Mouse (Mus musculus) liver, adult 2 months (tissue): ENCODE results near the gene Mthfd1l. TPM values are rescaled to one million over a fixed set of nuclear protein-coding genes. Genes with fewer than 3 reads are reported as not detected.

Experiments used
- DNase-seq: peaks from one replicate; pipeline ENCODE4 v3.0.0-alpha.2; 2011; ENCODE audit warnings: low read depth, low spot score; ENCODE audit errors: extremely low read depth
- H3K27ac ChIP-seq: fragments of 200-500 bp; replicated peaks from 2 replicates; pipeline ENCODE4 v1.5.1; 2012; ENCODE audit warnings: low read depth, mild to moderate bottlenecking, control low read depth, inconsistent platforms, low read length; ENCODE audit not compliant: insufficient read depth
- H3K27me3 ChIP-seq: fragments of 200-500 bp; 2 replicates; pipeline ENCODE4 v1.6.1; 2012; ENCODE audit warnings: mild to moderate bottlenecking, moderate library complexity, low read length, inconsistent platforms; ENCODE audit not compliant: control insufficient read depth, insufficient read depth
- H3K36me3 ChIP-seq: fragments of 200-500 bp; 2 replicates; pipeline ENCODE4 v1.6.1; 2012; ENCODE audit warnings: low read length, inconsistent platforms; ENCODE audit not compliant: control insufficient read depth, insufficient read depth
- H3K4me1 ChIP-seq: fragments of 200-500 bp; 2 replicates; pipeline ENCODE4 v1.6.1; 2011; ENCODE audit warnings: low read length; ENCODE audit not compliant: control insufficient read depth, insufficient read depth
- H3K4me3 ChIP-seq: fragments of 200-500 bp; 2 replicates; pipeline ENCODE4 v1.5.1; 2011; ENCODE audit warnings: low read depth, mild to moderate bottlenecking, control low read depth, low read length, moderate library complexity; ENCODE audit not compliant: insufficient read depth
- H3K79me2 ChIP-seq: fragments of 200-500 bp; 2 replicates; pipeline ENCODE4 v1.6.1; 2012; ENCODE audit warnings: inconsistent platforms, mild to moderate bottlenecking, low read length, moderate library complexity; ENCODE audit not compliant: control insufficient read depth, insufficient read depth
- H3K9ac ChIP-seq: fragments of 200-500 bp; 2 replicates; pipeline ENCODE4 v1.6.1; 2012; ENCODE audit warnings: low read depth, mild to moderate bottlenecking, control low read depth, inconsistent platforms, low read length
- CTCF ChIP-seq: fragments of 200-500 bp; IDR thresholded peaks from 2 replicates; pipeline ENCODE4 v1.5.1; 2011; ENCODE audit warnings: low read depth, low read length, control low read depth
- POLR2A ChIP-seq: fragments of 200-500 bp; IDR thresholded peaks from 2 replicates; pipeline ENCODE4 v1.6.1; 2011; ENCODE audit warnings: low read length, control low read depth; ENCODE audit not compliant: insufficient read depth; ENCODE audit errors: extremely low read depth
- WGBS: fragments of 180-500 bp; shearing (Covaris S2); methylation state at CpG from one replicate; pipeline ENCODE4 v1.1.7; 2018; 5-methylcytosine and 5-hydroxymethylcytosine counted together
- polyA plus RNA-seq: library from polyadenylated mRNA; depleted of rRNA; stranded (reverse); fragments of >200 nt; gene quantifications from 2 replicates; pipeline ENCODE4 v1.2.3, GENCODE M21; 2012; rRNA removed
- total RNA-seq: library from RNA; depleted of rRNA; stranded (reverse); fragments of >200 nt; gene quantifications from 2 replicates; pipeline ENCODE4 v1.2.3, GENCODE M21; 2014; rRNA removed

Mthfd1l gene
- 1.0 and 2.8 TPM in 2 replicates for total RNA-seq
- 0.22 and 0.31 TPM in 2 replicates for polyA plus RNA-seq

- H3K27me3 ChIP-seq: no peaks in the 10 kb centered on the region
- under 1% methylated on average over 40 of the region's 40 CpGs for WGBS
- TF ChIP-seq CTCF: peak; percentile 68
- TF ChIP-seq POLR2A: 0 out of 2 replicates have a peak, but pooled peaks have one; percentile 9
- peak; percentile 31 for DNase-seq
- no peaks in the 10 kb centered on the region; the same call in 1 of the 2 replicates for H3K4me1 ChIP-seq
- peak within 1 kb of the TSS; percentile 67 for H3K4me3 ChIP-seq
- no peaks in the 10 kb centered on the region for H3K36me3 ChIP-seq
- peak within 1 kb of the TSS; percentile 6; the same call in 1 of the 2 replicates for H3K27ac ChIP-seq
- peak within 1 kb of the TSS; percentile 59 for H3K9ac ChIP-seq
- no peaks in the 10 kb centered on the region for H3K79me2 ChIP-seq
These were observed at the start of gene Mthfd1l for GRCm38 (mm10) chr10:3972981-3973588. TSS of gene Mthfd1l (plus strand) at chr10:3973118.

- TF ChIP-seq POLR2A (no peak), CTCF (no peak)
- Histone ChIP-seq H3K27ac (no peak overlapping the region), H3K4me1 (no peaks in the 10 kb centered on the region), H3K79me2 (no peaks in the 10 kb centered on the region), H3K9ac (no peak overlapping the region), H3K27me3 (no peaks in the 10 kb centered on the region), H3K4me3 (no peak overlapping the region), H3K36me3 (peaks cover 2% of the 10 kb centered on the region; the same call in 1 of the 2 replicates)
- 87% methylated on average over 4 of the region's 4 CpGs for WGBS
- DNase-seq: no peak
These were observed 44.8 kb upstream of the Mthfd1l start for GRCm38 (mm10) chr10:3928008-3928545.

- H3K4me1 ChIP-seq: no peaks in the 10 kb centered on the region
- no peak overlapping the region for H3K27ac ChIP-seq
- H3K79me2 ChIP-seq: no peaks in the 10 kb centered on the region
- H3K4me3 ChIP-seq: no peak overlapping the region
- no peak for DNase-seq
- H3K36me3 ChIP-seq: peaks cover 2% of the 10 kb centered on the region; the same call in 1 of the 2 replicates
- H3K9ac ChIP-seq: no peak overlapping the region
- H3K27me3 ChIP-seq: no peaks in the 10 kb centered on the region
- TF ChIP-seq CTCF (no peak), POLR2A (no peak)
These were observed 41.1 kb upstream of the Mthfd1l start for GRCm38 (mm10) chr10:3931831-3932230.

GRCm38 (mm10) chr10:3933311-3933940, 39.5 kb upstream of the Mthfd1l start:
- TF ChIP-seq CTCF (no peak), POLR2A (no peak)
- Histone ChIP-seq H3K79me2 (no peaks in the 10 kb centered on the region), H3K27me3 (no peaks in the 10 kb centered on the region), H3K4me1 (no peaks in the 10 kb centered on the region), H3K27ac (no peak overlapping the region), H3K4me3 (no peak overlapping the region), H3K36me3 (peaks cover 2% of the 10 kb centered on the region; the same call in 1 of the 2 replicates), H3K9ac (no peak overlapping the region)
- 89% methylated on average over 12 of the region's 12 CpGs for WGBS
- DNase-seq: no peak

GRCm38 (mm10) chr10:3936864-3937263, 36.1 kb upstream of the Mthfd1l start:
- Histone ChIP-seq H3K36me3 (no peaks in the 10 kb centered on the region), H3K79me2 (no peaks in the 10 kb centered on the region), H3K4me3 (no peak overlapping the region), H3K9ac (no peak overlapping the region), H3K4me1 (no peaks in the 10 kb centered on the region), H3K27me3 (no peaks in the 10 kb centered on the region), H3K27ac (no peak overlapping the region)
- no peak for DNase-seq
- TF ChIP-seq CTCF (no peak), POLR2A (no peak)
